ENCODE assay signal across 8 mouse cellular contexts in the genomic region with DNA sequence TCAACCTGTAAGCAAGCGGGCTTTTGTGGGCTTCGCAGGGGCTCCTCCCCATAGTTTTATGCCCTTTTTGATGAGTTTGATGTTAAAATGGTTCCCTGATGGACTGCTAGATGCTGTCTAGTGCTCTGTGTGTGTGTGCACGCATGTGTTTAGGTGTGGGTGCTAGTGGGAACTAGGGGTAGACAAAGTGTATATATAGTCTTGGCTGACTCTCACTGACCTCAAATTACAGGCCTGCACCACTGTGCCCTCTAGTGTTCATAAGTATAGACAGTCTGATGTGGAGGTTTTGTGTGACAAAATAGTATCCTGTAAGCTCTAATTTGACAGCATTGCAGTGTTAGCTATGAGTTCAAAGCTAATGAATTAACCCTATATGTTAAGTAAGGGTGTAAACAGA. TPM values are rescaled to one million over a fixed set of nuclear protein-coding genes. Genes with fewer than 3 reads are reported as not detected.
DNase-seq lines count a peak whose midpoint lies in the region; ATAC-seq and TF ChIP-seq lines count a peak whose summit lies in the region.

No protein-coding gene starts in this region.

- no peak overlapping the region for H3K9ac ChIP-seq in lung, embryonic 14.5 days

- H3K4me1 ChIP-seq in thymus, adult 2 months (replicated peaks; ENCODE audit: control insufficient read depth, insufficient read depth, low read length) = no peaks in the 10 kb centered on the region
- H3K4me1 ChIP-seq in lung, embryonic 14.5 days (ENCODE audit: insufficient read depth) = no peaks in the 10 kb centered on the region

- peaks cover 35% of the 10 kb centered on the region for H3K36me3 ChIP-seq in thymus, adult 2 months (ENCODE audit: control insufficient read depth, insufficient read depth, low read length)
- peaks cover 71% of the 10 kb centered on the region for H3K36me3 ChIP-seq in lung, embryonic 14.5 days (ENCODE audit: insufficient read depth)

- no peak for TF ChIP-seq CTCF in thymus, adult 2 months (IDR thresholded peaks at IDR 0.05; ENCODE audit: borderline replicate concordance, control insufficient read depth, extremely low read depth, insufficient read depth, low read length, poor library complexity)
- peak; percentile 73 for TF ChIP-seq CTCF in lung, embryonic 14.5 days (IDR thresholded peaks at IDR 0.05; ENCODE audit: low read depth)

- no peaks in the 10 kb centered on the region for H3K9me3 ChIP-seq in lung, embryonic 14.5 days (ENCODE audit: low read depth, low read length)

- no peaks in the 10 kb centered on the region for H3K27me3 ChIP-seq in thymus, adult 2 months (ENCODE audit: control insufficient read depth, insufficient read depth, low read length)
- no peaks in the 10 kb centered on the region for H3K27me3 ChIP-seq in lung, embryonic 14.5 days (ENCODE audit: insufficient read depth, low read length)

- H3K4me3 ChIP-seq in thymus, adult 2 months (ENCODE audit: control insufficient read depth, insufficient read depth, low read length) = no peak overlapping the region
- H3K4me3 ChIP-seq in lung, embryonic 14.5 days (ENCODE audit: low read depth, low read length) = no peak overlapping the region

- 79% methylated on average over 3 of the region's 3 CpGs for WGBS in thymus, adult 2 months
- 80% methylated on average over 3 of the region's 3 CpGs for WGBS in lung, embryonic 14.5 days

- ATAC-seq in granulocyte monocyte progenitor cell, adult 5-6 weeks (replicated peaks; ENCODE audit: poor library complexity, severe bottlenecking) = peak; percentile 85
- ATAC-seq in lung, embryonic 14.5 days (ENCODE audit: insufficient read depth) = no peak

- peak; percentile 55 for DNase-seq in gastrocnemius, adult 18-20 months (ENCODE audit: low spot score)
- no peak for DNase-seq in gastrocnemius, postnatal 25 days
- DNase-seq in thymus, adult 2 months = peak; percentile 36
- no peak for DNase-seq in thymus, adult 18-20 months
- DNase-seq in lung, embryonic 14.5 days = peak; percentile 71
- peak; percentile 38 for DNase-seq in yolk sac, embryonic 10.5 days (ENCODE audit: low spot score)
- no peak for DNase-seq in urinary bladder, postnatal 25 days (ENCODE audit: low spot score)

- TF ChIP-seq POLR2A in thymus, adult 2 months (IDR thresholded peaks at IDR 0.05; ENCODE audit: control insufficient read depth, extremely low read depth, insufficient read depth, low read length, poor library complexity) = no peak

- H3K4me2 ChIP-seq in lung, embryonic 14.5 days = no peak overlapping the region

- H3K27ac ChIP-seq in thymus, adult 2 months (ENCODE audit: control insufficient read depth, insufficient read depth, low read length) = no peak overlapping the region
- no peak overlapping the region for H3K27ac ChIP-seq in lung, embryonic 14.5 days (ENCODE audit: low read depth)

RNA-seq across cellular contexts. Expression of a gene that starts 18.5 kb away (rescaled TPM):
- total RNA-seq in gastrocnemius, adult 18-20 months (2021) = 100 to 1,000 TPM; 110 to 112 TPM
- total RNA-seq in gastrocnemius, postnatal 25 days (2021) = 10 to 100 TPM; 91.6 to 94.1 TPM
- 24.8 and 26.7 TPM in 2 replicates for polyA plus RNA-seq in thymus, adult 2 months (2012; rRNA removed)
- 72.0 and 81.7 TPM in 2 replicates for total RNA-seq in granulocyte monocyte progenitor cell, adult 5-6 weeks (2014; fragmentation: Nextera tagmentation)
- 147 and 155 TPM in 2 replicates for total RNA-seq in granulocyte monocyte progenitor cell, adult 5-6 weeks (2017)
- polyA plus RNA-seq in lung, embryonic 14.5 days (2014; fragmentation: Nextera tagmentation; extraction: Ambion mirVana) = 202 and 209 TPM in 2 replicates

RNA-seq across cellular contexts. Expression of a gene that starts 35.4 kb away (rescaled TPM):
- total RNA-seq in gastrocnemius, adult 18-20 months (2021) = under 1 TPM in 1 of 2 experiments, not detected in 1; 0.80 TPM
- 1 to 10 TPM in 1 of 2 experiments, not detected in 1; 1.3 TPM for total RNA-seq in gastrocnemius, postnatal 25 days (2021)
- 118 and 153 TPM in 2 replicates for polyA plus RNA-seq in thymus, adult 2 months (2012; rRNA removed)
- 5,016 and 5,973 TPM in 2 replicates for total RNA-seq in granulocyte monocyte progenitor cell, adult 5-6 weeks (2014; fragmentation: Nextera tagmentation)
- total RNA-seq in granulocyte monocyte progenitor cell, adult 5-6 weeks (2017) = 4,049 and 4,633 TPM in 2 replicates
- polyA plus RNA-seq in lung, embryonic 14.5 days (2014; fragmentation: Nextera tagmentation; extraction: Ambion mirVana) = 10.0 and 11.5 TPM in 2 replicates

RNA-seq across cellular contexts. Expression of a gene that starts 36.2 kb away (rescaled TPM):
- total RNA-seq in gastrocnemius, adult 18-20 months (2021) = 1 to 10 TPM; 4.5 to 6.3 TPM
- total RNA-seq in gastrocnemius, postnatal 25 days (2021) = 1 to 10 TPM; 4.7 to 6.4 TPM
- polyA plus RNA-seq in thymus, adult 2 months (2012; rRNA removed) = 12.7 and 15.6 TPM in 2 replicates
- 26.2 and 27.7 TPM in 2 replicates for total RNA-seq in granulocyte monocyte progenitor cell, adult 5-6 weeks (2014; fragmentation: Nextera tagmentation)
- total RNA-seq in granulocyte monocyte progenitor cell, adult 5-6 weeks (2017) = 26.6 and 31.6 TPM in 2 replicates
- polyA plus RNA-seq in lung, embryonic 14.5 days (2014; fragmentation: Nextera tagmentation; extraction: Ambion mirVana) = 18.0 and 18.5 TPM in 2 replicates

Comparison
In these comparisons a context has a peak if more than half of its experiments do, and no peak if none do; other contexts are left out.
1. DNase-seq: peak in gastrocnemius, adult 18-20 months (single experiment), thymus, adult 2 months (single experiment), lung, embryonic 14.5 days (single experiment) and yolk sac, embryonic 10.5 days (single experiment); none in gastrocnemius, postnatal 25 days (single experiment), thymus, adult 18-20 months (0 of 2) and urinary bladder, postnatal 25 days (single experiment).
2. RNA of a gene that starts 35.4 kb away (total RNA-seq): 4,049 to 5,973 TPM in granulocyte monocyte progenitor cell, adult 5-6 weeks; 1.3 TPM in gastrocnemius, postnatal 25 days and 0.80 TPM in gastrocnemius, adult 18-20 months; every median in the first group is over 1,000 times any median in the second.